Mouse (Mus musculus) small intestine, adult 2 months (tissue): ENCODE measurements around the gene Lrrc57.

Source experiments
- CTCF ChIP-seq: fragments of 200-500 bp; IDR thresholded peaks from 2 replicates; pipeline ENCODE4 v1.5.1; 2012; ENCODE audit warnings: low read depth, mild to moderate bottlenecking, control low read depth, inconsistent platforms, low read length, moderate library complexity, mixed read lengths; ENCODE audit not compliant: insufficient replicate concordance, insufficient read length; ENCODE audit errors: extremely low read depth
- POLR2A ChIP-seq: fragments of 200-500 bp; IDR thresholded peaks from 2 replicates; pipeline ENCODE4 v1.6.1; 2012; ENCODE audit warnings: low read depth, mild to moderate bottlenecking, control low read depth, inconsistent platforms, low read length, moderate library complexity

GRCm38 (mm10) chr2:120655905-120656304 lies 46.6 kb upstream of the Lrrc57 start:
- TF ChIP-seq POLR2A: no peak
- TF ChIP-seq CTCF: no peak
